Mouse (Mus musculus): ENCODE data around the gene Ptprd. TPM values are rescaled to one million over a fixed set of nuclear protein-coding genes. Genes with fewer than 3 reads are reported as not detected.

Ptprd gene
- polyA plus RNA-seq, 1 experiment from 2014 or later: 5.6 TPM

DNA sequence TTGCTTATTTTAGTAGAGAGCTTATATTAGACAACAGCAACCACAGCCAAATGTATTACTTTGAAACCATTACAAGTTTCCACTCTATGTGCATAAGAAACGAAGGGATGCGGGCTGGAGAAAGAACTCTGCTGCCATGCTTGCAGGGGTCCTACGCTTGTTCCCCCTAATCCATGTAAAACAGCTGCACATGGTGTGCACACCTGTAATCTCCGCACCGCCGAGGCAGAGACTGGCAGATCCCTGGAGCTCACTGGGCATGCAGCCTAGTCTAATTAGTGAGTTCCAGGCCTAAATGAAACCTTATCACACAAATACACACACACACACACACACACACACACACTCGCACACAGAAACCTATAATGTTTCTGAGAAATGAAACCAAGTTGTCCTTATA lies 1365.5 kb downstream of the Ptprd start:
- no peaks in the 10 kb centered on the region for H3K9me3 ChIP-seq (ENCODE audit: control insufficient read depth, low read length)
- H3K27me3 ChIP-seq (ENCODE audit: control insufficient read depth, insufficient read depth, low read length): no peaks in the 10 kb centered on the region
- H3K4me3 ChIP-seq (ENCODE audit: low read depth, low read length): no peak overlapping the region
- DNase-seq (ENCODE audit: low spot score): no peak
- H3K4me1 ChIP-seq (replicated peaks; ENCODE audit: control insufficient read depth, insufficient read depth): no peaks in the 10 kb centered on the region
- no peak overlapping the region for H3K27ac ChIP-seq (replicated peaks)
- no peaks in the 10 kb centered on the region for H3K36me3 ChIP-seq (ENCODE audit: control insufficient read depth, insufficient read depth, low read length)
- WGBS: 71% methylated on average over 7 of the region's 7 CpGs
- TF ChIP-seq EP300 (optimal IDR thresholded peaks at IDR 0.05) (no peak), CTCF (IDR thresholded peaks at IDR 0.05; ENCODE audit: low read depth) (no peak)
- no peak overlapping the region for H3K4me2 ChIP-seq (replicated peaks; ENCODE audit: low read depth)
- no peak overlapping the region for H3K9ac ChIP-seq (ENCODE audit: low read length)
- no peak for ATAC-seq (ENCODE audit: low FRiP score, low TSS enrichment)

DNA sequence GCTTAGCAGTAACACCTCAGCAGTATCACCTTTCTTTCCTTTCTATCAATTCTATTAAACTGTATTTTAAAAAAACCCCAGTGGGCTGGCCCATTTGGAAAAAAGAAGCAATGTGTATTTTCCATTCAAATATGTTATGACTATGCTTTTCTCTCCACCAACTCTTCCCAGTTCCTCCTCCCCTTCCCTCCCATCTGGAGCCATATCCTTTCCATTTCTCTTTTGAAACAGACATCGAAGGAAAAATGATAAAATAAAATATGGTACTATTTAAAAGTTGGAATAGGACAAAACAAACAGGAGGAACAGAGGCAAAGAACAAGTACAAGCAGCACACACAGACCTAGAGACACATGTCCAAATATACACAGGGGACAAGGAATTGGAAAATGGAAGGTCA lies 1372.7 kb downstream of the Ptprd start:
- Histone ChIP-seq H3K4me3 (ENCODE audit: low read depth, low read length) (no peak overlapping the region), H3K27ac (replicated peaks) (no peak overlapping the region), H3K36me3 (ENCODE audit: control insufficient read depth, insufficient read depth, low read length) (no peaks in the 10 kb centered on the region), H3K4me2 (replicated peaks; ENCODE audit: low read depth) (no peak overlapping the region), H3K9me3 (ENCODE audit: control insufficient read depth, low read length) (no peaks in the 10 kb centered on the region), H3K27me3 (ENCODE audit: control insufficient read depth, insufficient read depth, low read length) (no peaks in the 10 kb centered on the region), H3K9ac (ENCODE audit: low read length) (no peak overlapping the region), H3K4me1 (replicated peaks; ENCODE audit: control insufficient read depth, insufficient read depth) (no peaks in the 10 kb centered on the region)
- 87% methylated on average over 1 of the region's 1 CpGs for WGBS
- no peak for DNase-seq (ENCODE audit: low spot score)
- TF ChIP-seq CTCF (IDR thresholded peaks at IDR 0.05; ENCODE audit: low read depth) (no peak), EP300 (optimal IDR thresholded peaks at IDR 0.05) (no peak)
- no peak for ATAC-seq (ENCODE audit: low FRiP score, low TSS enrichment)

DNA sequence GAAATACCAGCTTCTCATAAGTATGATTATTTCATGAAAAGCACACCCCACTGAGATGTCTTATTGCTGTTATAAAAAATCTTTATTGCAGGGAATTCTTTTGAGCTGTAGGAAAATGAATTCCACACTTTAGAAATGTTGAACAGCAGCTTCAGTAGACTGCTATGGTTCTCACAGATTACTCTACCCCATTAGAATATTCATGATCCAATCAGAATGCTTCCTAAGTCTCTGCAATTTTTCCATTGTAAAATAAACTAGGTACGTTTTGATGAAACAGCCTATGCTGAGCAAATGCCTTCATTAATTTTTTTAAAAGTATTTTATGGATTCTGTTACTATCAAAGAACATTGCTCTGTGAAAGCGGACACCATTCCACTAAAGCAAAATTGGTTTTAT lies 1399.6 kb downstream of the Ptprd start:
- H3K36me3 ChIP-seq (ENCODE audit: control insufficient read depth, insufficient read depth, low read length): no peaks in the 10 kb centered on the region
- H3K27me3 ChIP-seq (ENCODE audit: control insufficient read depth, insufficient read depth, low read length): no peaks in the 10 kb centered on the region
- no peak overlapping the region for H3K9ac ChIP-seq (ENCODE audit: low read length)
- 77% methylated on average over 2 of the region's 2 CpGs for WGBS
- no peaks in the 10 kb centered on the region for H3K4me1 ChIP-seq (replicated peaks; ENCODE audit: control insufficient read depth, insufficient read depth)
- H3K9me3 ChIP-seq (ENCODE audit: control insufficient read depth, low read length): no peaks in the 10 kb centered on the region
- DNase-seq (ENCODE audit: low spot score) (no peak), ATAC-seq (ENCODE audit: low FRiP score, low TSS enrichment) (no peak)
- H3K4me3 ChIP-seq (ENCODE audit: low read depth, low read length): no peak overlapping the region
- no peak overlapping the region for H3K4me2 ChIP-seq (replicated peaks; ENCODE audit: low read depth)
- H3K27ac ChIP-seq (replicated peaks): no peak overlapping the region
- TF ChIP-seq EP300 (optimal IDR thresholded peaks at IDR 0.05) (no peak), CTCF (IDR thresholded peaks at IDR 0.05; ENCODE audit: low read depth) (no peak)

DNA sequence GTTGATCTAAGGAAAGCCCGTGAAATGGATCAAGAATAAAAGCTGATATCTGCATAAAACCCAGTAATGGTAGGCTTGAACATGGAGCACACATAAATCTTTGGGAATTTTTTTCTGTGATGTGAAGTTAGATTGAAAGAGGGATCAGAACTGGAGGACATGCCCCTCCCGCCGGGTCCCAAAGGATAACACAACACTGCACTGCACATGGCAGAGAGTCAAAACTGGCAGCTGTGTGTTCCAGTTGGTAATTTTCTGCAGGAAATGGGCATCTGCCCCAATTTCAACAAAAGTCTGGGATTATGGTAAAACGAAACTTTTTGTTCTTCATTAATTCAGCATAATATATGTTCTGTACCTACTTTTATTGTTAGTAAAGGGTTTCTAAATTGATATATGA lies 1409.1 kb downstream of the Ptprd start:
- no peaks in the 10 kb centered on the region for H3K9me3 ChIP-seq (ENCODE audit: control insufficient read depth, low read length)
- no peaks in the 10 kb centered on the region for H3K4me1 ChIP-seq (replicated peaks; ENCODE audit: control insufficient read depth, insufficient read depth)
- no peak overlapping the region for H3K27ac ChIP-seq (replicated peaks)
- WGBS: 58% methylated on average over 4 of the region's 4 CpGs
- TF ChIP-seq EP300 (optimal IDR thresholded peaks at IDR 0.05) (no peak), CTCF (IDR thresholded peaks at IDR 0.05; ENCODE audit: low read depth) (no peak)
- H3K9ac ChIP-seq (ENCODE audit: low read length): no peak overlapping the region
- H3K4me2 ChIP-seq (replicated peaks; ENCODE audit: low read depth): no peak overlapping the region
- H3K27me3 ChIP-seq (ENCODE audit: control insufficient read depth, insufficient read depth, low read length): no peaks in the 10 kb centered on the region
- no peak for ATAC-seq (ENCODE audit: low FRiP score, low TSS enrichment)
- no peaks in the 10 kb centered on the region for H3K36me3 ChIP-seq (ENCODE audit: control insufficient read depth, insufficient read depth, low read length)
- H3K4me3 ChIP-seq (ENCODE audit: low read depth, low read length): no peak overlapping the region
- no peak for DNase-seq (ENCODE audit: low spot score)

DNA sequence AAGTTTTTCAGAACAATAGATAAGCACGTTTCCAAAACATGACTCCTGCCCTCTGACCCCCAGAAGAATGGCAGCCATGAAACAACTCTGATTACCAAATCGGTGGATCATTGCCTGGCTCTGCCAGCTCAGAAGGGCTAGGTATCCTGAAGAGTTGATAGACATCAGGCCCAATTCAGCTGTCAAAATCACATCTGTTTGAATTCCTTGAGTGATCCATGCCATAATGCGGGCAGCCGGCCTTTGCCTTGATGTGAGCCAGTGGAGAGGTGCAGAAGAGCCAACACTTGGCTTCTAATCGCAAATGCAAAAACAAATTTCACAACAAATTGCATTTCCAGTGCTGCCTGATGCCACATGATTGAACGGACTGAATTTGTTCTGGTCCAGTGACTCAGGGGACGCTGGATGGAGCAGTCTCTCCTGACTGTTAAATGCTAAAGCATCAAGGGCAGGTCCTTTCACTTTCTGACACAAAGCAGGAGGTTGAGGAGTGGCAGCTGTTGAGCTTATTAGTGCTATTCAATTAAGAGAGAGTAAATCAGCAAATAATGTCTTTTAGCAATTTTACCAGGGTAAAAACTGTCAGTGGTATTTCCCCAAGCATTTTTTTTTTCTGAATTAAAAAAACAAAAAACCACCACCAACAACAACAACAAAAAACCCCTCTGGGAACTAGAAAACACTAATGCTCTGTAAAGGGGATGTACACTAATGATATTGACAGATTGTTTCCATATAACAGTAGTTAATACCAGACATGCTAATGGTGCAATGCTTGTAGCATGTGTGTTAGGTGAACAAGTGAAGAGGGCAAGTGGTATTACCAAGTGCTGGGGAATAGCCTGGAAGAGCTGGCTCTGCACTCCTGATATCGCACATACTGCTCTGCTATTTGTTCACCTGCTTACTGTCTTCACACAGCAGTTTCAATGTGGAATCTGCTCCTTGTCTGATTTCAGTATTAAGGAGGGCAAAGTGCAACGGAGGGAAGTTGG lies 1413.5 kb downstream of the Ptprd start:
- TF ChIP-seq CTCF (IDR thresholded peaks at IDR 0.05; ENCODE audit: low read depth): no peak
- TF ChIP-seq EP300 (optimal IDR thresholded peaks at IDR 0.05): no peak
- Histone ChIP-seq H3K9me3 (ENCODE audit: control insufficient read depth, low read length) (no peaks in the 10 kb centered on the region), H3K4me1 (replicated peaks; ENCODE audit: control insufficient read depth, insufficient read depth) (no peaks in the 10 kb centered on the region), H3K9ac (ENCODE audit: low read length) (no peak overlapping the region), H3K27me3 (ENCODE audit: control insufficient read depth, insufficient read depth, low read length) (no peaks in the 10 kb centered on the region), H3K36me3 (ENCODE audit: control insufficient read depth, insufficient read depth, low read length) (no peaks in the 10 kb centered on the region), H3K27ac (replicated peaks) (no peak overlapping the region), H3K4me2 (replicated peaks; ENCODE audit: low read depth) (no peak overlapping the region), H3K4me3 (ENCODE audit: low read depth, low read length) (no peak overlapping the region)
- DNase-seq (ENCODE audit: low spot score) (no peak), ATAC-seq (ENCODE audit: low FRiP score, low TSS enrichment) (no peak)
- WGBS: 61% methylated on average over 9 of the region's 9 CpGs

DNA sequence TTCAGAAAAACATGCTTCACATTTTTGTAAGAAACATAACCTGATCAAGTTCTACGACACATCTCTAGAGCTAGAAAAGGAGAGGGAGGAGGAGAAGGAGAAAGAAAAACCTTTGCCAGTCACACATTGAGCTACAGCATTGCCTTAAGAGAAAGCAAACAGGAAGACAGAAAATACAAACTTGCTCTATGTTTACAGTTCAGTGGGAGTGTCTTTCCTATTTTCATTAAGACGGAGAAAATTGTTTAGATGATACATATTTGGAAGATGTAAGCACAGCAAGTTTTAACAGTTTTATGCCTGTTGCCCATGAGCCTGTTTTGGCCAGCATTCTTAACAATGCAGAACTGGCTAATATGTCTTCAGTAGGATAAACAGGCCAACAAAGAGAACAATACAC lies 1426.4 kb downstream of the Ptprd start:
- H3K4me2 ChIP-seq (replicated peaks; ENCODE audit: low read depth): no peak overlapping the region
- H3K27ac ChIP-seq (replicated peaks): no peak overlapping the region
- no peaks in the 10 kb centered on the region for H3K27me3 ChIP-seq (ENCODE audit: control insufficient read depth, insufficient read depth, low read length)
- 47% methylated on average over 2 of the region's 2 CpGs for WGBS
- no peaks in the 10 kb centered on the region for H3K36me3 ChIP-seq (ENCODE audit: control insufficient read depth, insufficient read depth, low read length)
- ATAC-seq (ENCODE audit: low FRiP score, low TSS enrichment) (no peak), DNase-seq (ENCODE audit: low spot score) (no peak)
- H3K4me3 ChIP-seq (ENCODE audit: low read depth, low read length): no peak overlapping the region
- H3K9me3 ChIP-seq (ENCODE audit: control insufficient read depth, low read length): no peaks in the 10 kb centered on the region
- no peak for TF ChIP-seq CTCF (IDR thresholded peaks at IDR 0.05; ENCODE audit: low read depth)
- TF ChIP-seq EP300 (optimal IDR thresholded peaks at IDR 0.05): no peak
- no peak overlapping the region for H3K9ac ChIP-seq (ENCODE audit: low read length)
- H3K4me1 ChIP-seq (replicated peaks; ENCODE audit: control insufficient read depth, insufficient read depth): no peaks in the 10 kb centered on the region

Data from stomach, postnatal 0 days (tissue).